ENCODE assay signal across 25 mouse cellular contexts in the genomic region with DNA sequence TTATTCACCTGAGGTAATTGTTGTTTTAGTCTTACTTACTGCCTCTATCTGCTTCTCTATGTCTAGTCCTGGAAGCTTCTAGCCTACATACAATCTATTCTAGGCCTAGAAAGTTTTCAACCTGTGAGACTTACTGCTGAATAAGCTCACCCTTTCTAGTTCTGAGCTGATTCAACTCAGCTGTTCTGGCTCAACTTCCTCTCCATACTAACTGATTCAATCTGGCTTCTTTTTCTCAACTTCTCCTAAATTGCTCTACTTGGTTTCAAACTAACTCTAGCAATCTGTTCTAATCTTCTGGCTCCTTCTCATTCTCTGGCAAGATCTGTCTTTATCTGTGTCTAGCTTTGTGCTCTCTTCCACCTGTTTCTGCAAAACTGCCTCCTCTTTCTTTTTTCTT. TPM values are rescaled to one million over a fixed set of nuclear protein-coding genes. Genes with fewer than 3 reads are reported as not detected.
DNase-seq lines count a peak whose midpoint lies in the region; ATAC-seq lines count a peak whose summit lies in the region.
"Had no signal": no experiment of that assay in that cellular context is flagged by ENCODE, and none has a peak within 500 bp of the region (broad histone marks: within the 10 kb centered on the region; RNA-seq: fewer than 3 reads in every experiment).

No protein-coding gene starts in this region.

- DNase-seq in 416B (ENCODE audit: low read depth) (peak; percentile 52), ES-CJ7 (ENCODE audit: low read depth, low spot score) (peak; percentile 51), R1 (ENCODE audit: low read depth, low spot score) (peak; percentile 72)
- DNase-seq in lung, postnatal 25 days (ENCODE audit: low spot score) = no peak
- DNase-seq in thymus, postnatal 0 days (ENCODE audit: low spot score) = no peak
- DNase-seq: adrenal gland, postnatal 14 days; B cell, adult 2 months; cerebellum, adult 18-20 months; cerebellum, postnatal 10 days; embryo, embryonic 11 days; gastrocnemius, postnatal 14 days; heart, adult 11 months; heart, postnatal 4 days; kidney, adult 18-20 months had no signal

- H3K4me1 ChIP-seq in hindbrain, embryonic 13.5 days (replicated peaks) = 0 out of 2 replicates have a peak, but pooled peaks cover 3% of the 10 kb centered on the region
- H3K4me1 ChIP-seq: embryonic facial prominence, embryonic 15.5 days had no signal

- no peak overlapping the region for H3K27ac ChIP-seq in hindbrain, embryonic 13.5 days
- H3K27ac ChIP-seq: embryonic facial prominence, embryonic 15.5 days; forebrain, embryonic 10.5 days; heart, embryonic 13.5 days; hindbrain, embryonic 14.5 days; intestine, embryonic 15.5 days had no signal

- no peaks in the 10 kb centered on the region for H3K36me3 ChIP-seq in hindbrain, embryonic 13.5 days
- H3K36me3 ChIP-seq: intestine, embryonic 15.5 days had no signal

- H3K4me3 ChIP-seq in hindbrain, embryonic 13.5 days = no peak overlapping the region
- H3K4me3 ChIP-seq: embryonic facial prominence, embryonic 15.5 days; erythroblast, embryonic 14.5 days; forebrain, embryonic 10.5 days; heart, embryonic 13.5 days; intestine, embryonic 15.5 days had no signal

- no peaks in the 10 kb centered on the region for H3K9me3 ChIP-seq in hindbrain, embryonic 13.5 days
- H3K9me3 ChIP-seq: embryonic facial prominence, embryonic 15.5 days; forebrain, embryonic 10.5 days; heart, embryonic 13.5 days; intestine, embryonic 15.5 days had no signal

- H3K27me3 ChIP-seq in hindbrain, embryonic 13.5 days = no peaks in the 10 kb centered on the region
- H3K27me3 ChIP-seq: embryonic facial prominence, embryonic 15.5 days; heart, embryonic 13.5 days; intestine, embryonic 15.5 days had no signal

- no peak overlapping the region for H3K4me2 ChIP-seq in hindbrain, embryonic 13.5 days
- H3K4me2 ChIP-seq: embryonic facial prominence, embryonic 15.5 days; heart, embryonic 13.5 days; hindbrain, embryonic 14.5 days; intestine, embryonic 15.5 days had no signal

- no peak overlapping the region for H3K9ac ChIP-seq in hindbrain, embryonic 13.5 days
- H3K9ac ChIP-seq: embryonic facial prominence, embryonic 15.5 days; heart, embryonic 13.5 days; hindbrain, embryonic 14.5 days; intestine, embryonic 15.5 days had no signal

- ATAC-seq in granulocyte monocyte progenitor cell, adult 5-6 weeks (replicated peaks; ENCODE audit: poor library complexity, severe bottlenecking) = peak; percentile 52
- no peak for ATAC-seq in hindbrain, embryonic 13.5 days (ENCODE audit: low FRiP score)
- ATAC-seq: activated CD4-positive, CD25-positive, alpha-beta regulatory T cell, adult 4 months; CD4-positive, CD25-positive, alpha-beta regulatory T cell, adult 4 months; forebrain, embryonic 14.5 days; intestine, embryonic 15.5 days had no signal

RNA-seq across cellular contexts. Expression of a gene that starts 26.2 kb away (rescaled TPM):
- 10.9 and 16.1 TPM in 2 replicates for total RNA-seq in granulocyte monocyte progenitor cell, adult 5-6 weeks (2014; fragmentation: Nextera tagmentation)
- total RNA-seq in granulocyte monocyte progenitor cell, adult 5-6 weeks (2017) = 6.2 and 6.9 TPM in 2 replicates
- polyA plus RNA-seq in hindbrain, embryonic 13.5 days (2015; fragmentation: Nextera tagmentation; extraction: Ambion mirVana) = 15.7 and 16.6 TPM in 2 replicates
- polyA plus RNA-seq in thymus, postnatal 0 days (2015; fragmentation: Nextera tagmentation; extraction: Ambion mirVana) = 12.7 and 15.1 TPM in 2 replicates

RNA-seq across cellular contexts. Expression of a gene that starts 29.5 kb away (rescaled TPM):
- 38.6 and 52.6 TPM in 2 replicates for total RNA-seq in granulocyte monocyte progenitor cell, adult 5-6 weeks (2014; fragmentation: Nextera tagmentation)
- 31.0 and 31.1 TPM in 2 replicates for total RNA-seq in granulocyte monocyte progenitor cell, adult 5-6 weeks (2017)
- 9.1 and 9.2 TPM in 2 replicates for polyA plus RNA-seq in hindbrain, embryonic 13.5 days (2015; fragmentation: Nextera tagmentation; extraction: Ambion mirVana)
- 11.9 and 13.8 TPM in 2 replicates for polyA plus RNA-seq in thymus, postnatal 0 days (2015; fragmentation: Nextera tagmentation; extraction: Ambion mirVana)

RNA-seq across cellular contexts. Expression of a gene that starts 46.9 kb away (rescaled TPM):
- 88.2 and 110 TPM in 2 replicates for total RNA-seq in granulocyte monocyte progenitor cell, adult 5-6 weeks (2014; fragmentation: Nextera tagmentation)
- total RNA-seq in granulocyte monocyte progenitor cell, adult 5-6 weeks (2017) = 13.3 and 27.7 TPM in 2 replicates
- 51.9 and 54.2 TPM in 2 replicates for polyA plus RNA-seq in hindbrain, embryonic 13.5 days (2015; fragmentation: Nextera tagmentation; extraction: Ambion mirVana)
- polyA plus RNA-seq in thymus, postnatal 0 days (2015; fragmentation: Nextera tagmentation; extraction: Ambion mirVana) = 36.7 and 41.3 TPM in 2 replicates

RNA-seq across cellular contexts. Expression of a gene that starts 49.0 kb away (rescaled TPM):
- 34.6 and 41.1 TPM in 2 replicates for total RNA-seq in granulocyte monocyte progenitor cell, adult 5-6 weeks (2014; fragmentation: Nextera tagmentation)
- total RNA-seq in granulocyte monocyte progenitor cell, adult 5-6 weeks (2017) = 30.0 and 46.5 TPM in 2 replicates
- 128 and 141 TPM in 2 replicates for polyA plus RNA-seq in hindbrain, embryonic 13.5 days (2015; fragmentation: Nextera tagmentation; extraction: Ambion mirVana)
- 84.4 and 90.1 TPM in 2 replicates for polyA plus RNA-seq in thymus, postnatal 0 days (2015; fragmentation: Nextera tagmentation; extraction: Ambion mirVana)

RNA-seq across cellular contexts. Expression of a gene that starts 50.0 kb away (rescaled TPM):
- 1.7 and 2.0 TPM in 2 replicates for total RNA-seq in granulocyte monocyte progenitor cell, adult 5-6 weeks (2014; fragmentation: Nextera tagmentation)
- total RNA-seq in granulocyte monocyte progenitor cell, adult 5-6 weeks (2017) = 0.09 and 0.21 TPM in 2 replicates
- polyA plus RNA-seq in hindbrain, embryonic 13.5 days (2015; fragmentation: Nextera tagmentation; extraction: Ambion mirVana) = 19.3 and 20.4 TPM in 2 replicates
- 9.7 and 10.6 TPM in 2 replicates for polyA plus RNA-seq in thymus, postnatal 0 days (2015; fragmentation: Nextera tagmentation; extraction: Ambion mirVana)

Comparison
In these comparisons a context has a peak if more than half of its experiments do, and no peak if none do; other contexts are left out.
1. DNase-seq: peak in 416B (single experiment), ES-CJ7 (single experiment) and R1 (single experiment); none in lung, postnatal 25 days (single experiment) and thymus, postnatal 0 days (single experiment).